Mouse (Mus musculus): ENCODE data around the gene Olfr173.

Olfr173 gene

DNA sequence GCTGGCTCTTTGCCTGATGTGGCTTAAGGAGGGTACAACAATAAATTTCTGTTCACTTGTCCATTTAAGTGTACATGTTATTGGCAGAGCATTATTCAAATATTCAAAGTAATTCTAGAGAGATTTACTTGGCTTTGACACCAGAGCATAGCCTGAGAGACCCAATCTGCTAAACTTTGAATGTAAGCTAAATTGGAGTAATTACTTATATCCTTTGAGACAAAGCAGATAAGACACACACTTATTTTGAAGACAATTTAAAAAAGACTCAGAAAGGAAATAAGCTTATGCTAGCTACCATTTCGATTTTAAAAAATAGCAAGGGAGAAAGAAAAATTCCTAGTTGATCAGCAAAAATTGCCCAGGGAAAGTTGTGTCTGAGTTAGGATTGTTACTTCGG, at the start of gene Olfr173:
Gene Olfr173 (minus strand): TSS at position 101 of the 400 bp plus-strand sequence.
- no peak for DNase-seq (ENCODE audit: low spot score in 2 of 2)

DNA sequence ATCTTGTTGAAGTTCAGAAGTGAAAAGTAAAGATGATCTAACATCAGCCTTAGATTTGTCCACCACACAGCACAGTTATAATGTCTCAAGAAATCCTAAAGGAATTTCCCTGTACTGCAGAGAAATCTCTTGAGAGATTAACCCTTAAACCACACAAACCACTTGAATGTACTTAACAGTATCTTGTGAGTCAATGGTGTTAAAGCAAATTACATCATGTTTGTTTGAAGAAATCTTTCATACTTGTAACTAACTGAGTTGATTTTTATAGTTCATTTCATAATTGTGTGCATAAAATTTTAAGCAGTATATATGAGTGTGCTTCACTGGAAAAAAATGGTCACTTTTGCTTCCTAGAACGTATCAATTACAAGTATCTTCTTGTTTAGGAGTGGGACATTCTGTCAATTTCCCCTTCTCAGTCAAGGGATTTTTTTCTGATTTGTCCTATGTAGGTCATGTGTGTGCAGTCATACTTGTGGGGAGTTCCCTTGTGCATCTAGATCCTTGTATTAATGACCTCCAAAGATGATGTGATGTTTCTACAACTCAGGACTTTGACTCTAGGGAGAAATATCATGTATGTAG, 26.8 kb upstream of the Olfr173 start, which contains the start of gene Olfr175-ps1:
Gene Olfr175-ps1 (minus strand): TSS at position 51 of the 588 bp plus-strand sequence.
- no peak for DNase-seq (ENCODE audit: low spot score in 2 of 2)

DNA sequence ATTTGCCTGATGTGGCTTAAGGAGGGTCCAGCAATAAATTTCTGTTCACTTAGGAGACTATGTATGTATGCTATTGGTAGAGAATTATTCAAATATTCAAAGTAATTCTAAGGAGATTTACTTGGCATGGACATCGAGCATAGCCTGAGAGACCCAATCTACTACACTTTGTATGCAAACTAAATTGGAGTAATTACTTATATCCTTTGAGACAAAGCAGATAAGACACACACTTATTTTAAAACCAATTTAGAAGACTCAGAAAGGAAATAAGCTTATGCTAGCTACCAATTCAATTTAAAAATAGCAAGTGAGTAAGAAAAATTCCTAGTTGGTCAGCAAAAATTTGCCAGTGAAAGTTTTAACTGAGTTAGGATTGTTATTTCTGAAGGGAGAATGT, 37.0 kb downstream of the Olfr173 start, which contains the start of gene Olfr172:
Gene Olfr172 (minus strand): TSS at position 101 of the 400 bp plus-strand sequence.
- DNase-seq (ENCODE audit: low spot score in 2 of 2), result no peak

DNA sequence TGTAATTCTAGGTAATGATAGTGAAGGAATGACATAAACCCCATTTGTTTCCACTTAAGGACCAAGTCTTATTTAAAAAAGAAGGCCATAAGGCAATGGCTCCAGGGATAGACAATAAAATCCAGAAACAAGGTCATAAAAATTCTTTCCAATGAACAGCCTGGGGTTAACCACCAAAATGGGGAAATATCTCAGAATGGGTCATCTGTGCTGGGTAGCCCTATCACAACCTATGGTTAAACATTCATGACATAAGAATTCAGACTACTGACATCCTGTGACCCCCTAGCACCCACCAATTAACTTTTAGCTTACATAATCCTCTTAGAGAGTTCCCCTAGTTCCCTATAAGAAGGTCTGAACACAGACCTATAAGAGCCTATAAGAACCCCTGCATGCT, 43.9 kb downstream of the Olfr173 start:
- no peak for DNase-seq (ENCODE audit: low spot score in 2 of 2)

DNA sequence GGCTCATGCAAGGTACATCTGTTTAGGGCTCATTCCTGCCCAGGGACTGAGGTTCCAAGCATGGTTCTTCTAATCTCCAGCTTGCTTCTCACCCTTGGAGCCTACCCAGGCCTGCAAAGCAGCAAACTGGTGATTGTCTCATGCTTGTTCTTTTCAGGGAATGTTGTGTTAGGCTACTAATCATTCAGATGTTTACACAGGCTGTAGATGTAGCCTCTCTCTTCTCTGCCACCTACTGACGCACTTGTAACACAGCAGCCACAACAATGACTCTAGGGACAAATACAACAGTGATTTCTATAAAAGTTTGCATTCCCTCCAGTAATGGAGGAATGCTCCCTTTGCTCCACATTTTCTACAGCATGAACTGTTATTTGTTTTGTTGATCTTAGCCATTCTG, 48.8 kb downstream of the Olfr173 start:
- no peak for DNase-seq (ENCODE audit: low spot score in 2 of 2)

DNA sequence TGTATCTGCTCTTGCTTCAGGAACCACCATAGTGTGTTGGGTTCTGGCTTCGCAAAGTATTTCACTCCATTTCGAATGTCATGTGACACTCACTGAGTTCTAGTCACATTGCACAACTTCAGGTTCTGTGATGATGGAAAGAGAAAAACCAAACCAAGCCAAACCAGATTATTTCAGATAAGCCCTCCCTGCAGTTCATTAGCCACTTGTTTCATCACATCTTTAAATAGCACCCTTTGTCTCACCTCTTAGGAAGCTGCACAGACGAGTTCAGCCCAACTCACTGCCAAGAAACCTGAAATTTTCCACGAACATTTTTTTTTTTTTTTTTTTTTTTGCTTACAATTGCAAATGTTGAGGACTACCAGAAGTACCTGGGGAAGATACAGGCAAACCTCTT, 53.4 kb downstream of the Olfr173 start:
- DNase-seq (ENCODE audit: low spot score in 2 of 2), result no peak
